9 mouse cellular contexts compared by ENCODE assay signal in genomic region chr11:92405818-92406217, GRCm38 (mm10).
DNase-seq lines count a peak whose midpoint lies in the region; TF ChIP-seq lines count a peak whose summit lies in the region.
"Had no signal": no experiment of that assay in that cellular context is flagged by ENCODE, and none has a peak within 500 bp of the region (broad histone marks: within the 10 kb centered on the region; RNA-seq: fewer than 3 reads in every experiment).

No protein-coding gene starts in this region.

- peak; percentile 21 for DNase-seq in layer of hippocampus, adult 11-12 months (ENCODE audit: low spot score)
- DNase-seq in layer of hippocampus, adult 9-11 months: no peak
- DNase-seq in ES-E14 (ENCODE audit: low read depth, low spot score): peak; percentile 16
- peak; percentile 6 for DNase-seq in adrenal gland, adult 2 months
- DNase-seq in fibroblast of lung, adult 2 months (ENCODE audit: low read depth): peak; percentile 1
- DNase-seq in right cerebral cortex, adult 2 months (ENCODE audit: low spot score in 2 of 2): peak; percentile 3 to 23
- DNase-seq in gastrocnemius, postnatal 25 days: no peak

- H3K9me3 ChIP-seq in ES-E14 (ENCODE audit: control insufficient read depth, insufficient read depth, low read depth, low read length): no peaks in the 10 kb centered on the region
- H3K9me3 ChIP-seq: embryonic facial prominence, embryonic 13.5 days; limb, embryonic 12.5 days had no signal

- H3K9ac ChIP-seq in ES-E14 (ENCODE audit: insufficient read depth, low read depth, low read length, poor library complexity, severe bottlenecking): no peak overlapping the region
- H3K9ac ChIP-seq: embryonic facial prominence, embryonic 13.5 days; limb, embryonic 12.5 days had no signal

- in situ Hi-C loops in ES-E14 (cut with MboI; ENCODE audit: low sequenced_read_pairs in 2 of 2, unreplicated experiment in 2 of 2): loop anchor here (10.0 to 25.0 kb wide), 2 partner anchors 479 to 481 kb away; no protein-coding TSS in a partner anchor

- no peak overlapping the region for H3K27ac ChIP-seq in ES-E14 (ENCODE audit: insufficient read depth, low read depth, low read length, poor library complexity, severe bottlenecking)
- H3K27ac ChIP-seq: embryonic facial prominence, embryonic 13.5 days; limb, embryonic 12.5 days had no signal

- H3K4me1 ChIP-seq in ES-E14 (ENCODE audit: control insufficient read depth in 2 of 2, insufficient read depth in 2 of 2, low read length in 2 of 2, poor library complexity in 1 of 2): no peaks in the 10 kb centered on the region
- H3K4me1 ChIP-seq: embryonic facial prominence, embryonic 13.5 days; limb, embryonic 12.5 days had no signal

- H3K36me3 ChIP-seq in ES-E14 (ENCODE audit: control insufficient read depth, insufficient read depth, low read length, poor library complexity, severe bottlenecking): no peaks in the 10 kb centered on the region
- H3K36me3 ChIP-seq: embryonic facial prominence, embryonic 13.5 days; limb, embryonic 12.5 days had no signal

- H3K4me3 ChIP-seq in ES-E14 (ENCODE audit: insufficient read depth in 1 of 2, low read depth in 1 of 2, low read length in 2 of 2, poor library complexity in 1 of 2, severe bottlenecking in 1 of 2): no peak overlapping the region
- H3K4me3 ChIP-seq: embryonic facial prominence, embryonic 13.5 days; limb, embryonic 12.5 days had no signal

TF ChIP-seq in ES-E14, 5 proteins besides CTCF, POLR2A, EP300 and RAD21:
- 0 out of 2 replicates have a peak, but pooled peaks have one; percentile 8 for TF ChIP-seq ZC3H11A (IDR thresholded peaks at IDR 0.05; ENCODE audit: borderline replicate concordance, low read depth, low read length)
- TF ChIP-seq CHD2 (IDR thresholded peaks at IDR 0.05; ENCODE audit: low read depth, low read length): no peak

Comparison
In these comparisons a context has a peak if more than half of its experiments do, and no peak if none do; other contexts are left out.
1. DNase-seq: peak in layer of hippocampus, adult 11-12 months (single experiment), ES-E14 (single experiment), adrenal gland, adult 2 months (single experiment), fibroblast of lung, adult 2 months (single experiment) and right cerebral cortex, adult 2 months (2 of 2); none in layer of hippocampus, adult 9-11 months (single experiment) and gastrocnemius, postnatal 25 days (single experiment).